Mouse (Mus musculus): ENCODE data around the gene Amigo3.

Gene Amigo3

GRCm38 (mm10) chr9:108085261-108085660, 32.3 kb downstream of the Amigo3 start:
- no peak for DNase-seq (ENCODE audit: low spot score)

DNA sequence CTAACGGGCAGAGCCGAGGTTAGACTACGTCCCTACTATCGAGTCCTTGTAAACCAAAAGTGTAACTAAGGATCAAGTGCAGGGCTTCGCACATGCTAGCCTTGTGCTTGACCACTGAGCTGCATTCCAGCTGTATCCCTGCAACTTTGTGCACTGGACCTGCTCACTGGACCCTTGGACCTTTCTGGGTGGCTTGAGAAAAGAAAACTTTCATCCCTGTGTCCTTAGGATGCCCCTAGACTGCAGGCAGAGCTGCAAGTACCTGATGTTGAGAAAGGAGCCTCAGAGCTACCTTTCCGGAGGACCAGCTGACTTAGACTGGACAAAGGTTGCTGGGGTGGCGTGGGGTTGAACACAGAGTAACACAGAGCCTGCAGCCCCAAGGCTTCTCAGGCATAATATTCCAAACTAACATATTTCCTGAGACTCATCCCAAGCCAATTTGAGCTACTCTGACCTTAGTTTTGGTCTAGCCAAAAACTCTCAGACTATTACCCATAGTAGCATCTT, 37.7 kb downstream of the Amigo3 start:
- no peak for DNase-seq (ENCODE audit: low spot score)

GRCm38 (mm10) chr9:108093586-108093985, 40.6 kb downstream of the Amigo3 start:
- no peak for DNase-seq (ENCODE audit: low spot score)

DNA sequence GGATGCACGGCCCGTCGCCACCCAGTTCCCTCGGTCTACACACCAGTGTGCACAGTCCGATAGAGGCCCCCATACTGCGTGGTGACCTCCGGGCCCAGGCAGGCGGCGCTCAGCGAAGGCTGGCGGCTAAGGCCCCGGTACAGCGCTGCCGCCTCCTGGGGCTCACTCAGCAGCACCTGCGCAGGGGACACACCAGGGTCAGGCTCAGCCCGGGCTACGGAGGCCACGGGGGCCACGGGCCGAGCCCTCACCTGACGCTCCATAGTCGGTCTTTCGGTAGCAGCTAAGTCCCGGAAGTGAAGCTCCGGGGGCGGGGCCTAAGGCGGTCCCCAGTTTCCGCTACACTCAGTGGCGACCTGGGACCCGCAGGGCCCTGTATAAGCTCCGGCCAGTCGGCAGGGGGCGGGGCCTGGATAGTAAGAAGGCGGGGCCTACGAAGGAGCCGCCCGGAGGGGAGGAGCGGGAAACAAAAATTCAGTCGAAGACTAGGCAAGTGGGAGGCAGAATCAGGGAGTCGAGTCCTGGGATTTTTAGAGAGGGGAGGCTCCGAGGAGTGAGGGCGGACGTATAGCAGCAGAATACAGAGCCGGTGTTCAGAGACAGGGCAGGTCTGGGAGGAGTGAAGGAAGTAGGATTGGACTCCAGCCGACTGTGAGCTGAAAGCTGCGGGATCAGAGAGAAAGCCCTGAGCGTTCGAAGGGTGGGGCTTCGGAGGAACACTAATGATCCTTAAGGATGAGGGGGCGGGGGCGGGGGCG, 41.4 kb downstream of the Amigo3 start, which contains the start of gene Apeh:
Gene Apeh, minus strand, starts transcription at position 423 of the 758 bp plus-strand sequence.
- peak; percentile 98 for DNase-seq (ENCODE audit: low spot score)

GRCm38 (mm10) chr9:108094998-108095411, 42.0 kb downstream of the Amigo3 start:
- peak; percentile 78 for DNase-seq (ENCODE audit: low spot score)

- peak; percentile 77 for DNase-seq (ENCODE audit: low spot score)
Observed at GRCm38 (mm10) chr9:108095518-108095917, 42.6 kb downstream of the Amigo3 start.

DNA sequence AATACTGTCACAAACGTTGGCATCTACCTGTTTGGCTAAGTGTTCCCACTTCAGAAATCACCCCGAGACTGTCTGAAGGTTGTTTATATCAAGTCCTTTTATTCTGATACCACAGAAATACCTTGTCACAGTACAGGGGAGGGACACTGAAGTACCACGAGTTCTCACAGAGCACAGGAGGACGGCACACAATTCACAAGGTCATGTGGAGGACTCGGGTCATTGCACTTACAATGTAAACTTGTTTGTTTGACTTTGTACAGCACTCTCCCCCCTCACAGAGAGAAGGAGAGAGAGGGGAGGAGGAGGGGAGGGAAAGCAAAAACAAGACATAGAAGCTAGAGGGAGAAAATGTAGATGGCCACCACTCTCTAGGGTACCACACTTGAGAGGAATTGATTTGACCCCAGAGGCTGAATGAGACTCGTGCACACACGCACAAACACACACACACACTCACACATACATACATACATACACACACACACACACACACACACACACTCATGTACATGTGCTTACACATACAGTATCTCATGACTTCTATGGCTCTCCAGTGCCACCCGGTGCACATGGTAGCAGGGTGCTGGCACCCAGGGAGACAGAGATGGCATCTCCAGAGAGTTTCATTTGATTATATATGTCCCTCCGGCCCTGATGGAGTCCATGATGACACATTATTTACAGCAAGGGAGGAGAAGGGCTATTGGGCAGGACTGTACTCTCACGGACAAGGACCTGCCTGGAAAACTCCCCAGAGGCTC, 43.2 kb downstream of the Amigo3 start:
- peak; percentile 75 for DNase-seq (ENCODE audit: low spot score)

DNA sequence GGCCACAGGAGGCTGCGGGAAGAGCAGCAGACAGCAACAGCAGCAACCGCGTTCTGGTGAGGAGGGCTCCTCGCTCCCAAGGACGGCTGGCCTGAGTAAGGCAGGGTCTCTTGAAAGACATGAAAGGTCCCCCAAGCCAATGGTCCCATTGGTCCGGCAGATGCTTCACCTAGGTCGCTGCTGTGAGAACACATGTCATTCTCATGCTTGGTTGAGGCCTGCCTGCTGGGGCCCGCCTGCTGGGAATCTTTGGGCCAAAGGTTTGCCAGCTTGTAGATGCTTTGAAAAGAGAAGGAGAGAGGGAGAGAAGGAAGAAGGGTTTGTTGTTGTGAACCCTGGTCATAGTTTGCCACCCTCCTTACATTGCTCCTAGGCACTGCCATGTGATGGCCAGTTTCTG, 46.7 kb downstream of the Amigo3 start:
- no peak for DNase-seq (ENCODE audit: low spot score)

DNA sequence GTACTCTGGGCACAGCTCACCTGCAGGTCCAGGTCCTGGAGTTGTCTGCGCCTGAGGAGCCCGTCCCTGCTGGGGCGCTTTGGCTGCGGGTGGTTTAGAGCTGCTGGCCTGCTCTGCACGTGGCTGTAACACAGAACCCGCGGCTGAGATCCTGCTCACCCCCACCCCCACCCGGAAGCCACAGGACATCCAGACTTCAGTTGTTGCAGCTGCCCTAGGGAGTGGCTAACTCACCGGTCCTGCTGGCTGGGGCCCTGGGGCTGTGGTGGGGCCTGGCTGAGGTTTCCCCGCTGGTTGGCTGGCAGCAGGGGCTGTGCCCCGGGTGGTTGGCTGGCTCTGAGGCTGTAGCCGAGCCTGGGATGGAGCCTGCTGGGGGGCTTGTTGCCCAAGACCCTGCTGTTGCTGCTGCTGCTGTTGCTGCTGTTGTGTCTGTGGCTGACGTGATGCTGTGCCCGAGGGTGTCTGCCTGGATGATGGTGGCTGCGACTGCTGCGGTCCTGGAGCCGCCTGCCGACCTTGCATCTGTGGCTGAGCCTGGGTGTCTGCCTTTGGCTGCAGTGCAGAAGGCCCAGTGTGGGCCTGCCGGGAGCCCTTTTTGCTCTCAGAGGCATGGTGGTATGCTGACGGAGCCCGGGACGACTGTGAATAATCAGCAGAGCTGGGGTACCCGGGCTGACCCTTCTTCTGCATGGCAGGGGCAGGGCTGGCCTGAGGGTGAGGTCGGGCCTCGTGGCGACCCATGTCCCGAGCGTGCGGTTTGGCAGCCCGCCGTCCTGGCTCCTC, 52.0 kb downstream of the Amigo3 start:
- peak; percentile 58 for DNase-seq (ENCODE audit: low spot score)

Measured in yolk sac, embryonic 10.5 days (tissue).